Mouse (Mus musculus) testis, postnatal 10 days (tissue): ENCODE results near the gene Galns.
"Not testable (repeated sequence)": the region's sequence is repeated elsewhere in the genome, so short reads cannot be mapped to it uniquely, and the experiment has no call there.

Experiments used
- DNase-seq: peaks from one replicate; pipeline ENCODE4 v3.0.0; 2021; ENCODE audit warnings: low spot score

Gene Galns

GRCm38 (mm10) chr8:122593240-122593639 is 18.0 kb downstream of the Galns start:
- DNase-seq = no peak

DNA sequence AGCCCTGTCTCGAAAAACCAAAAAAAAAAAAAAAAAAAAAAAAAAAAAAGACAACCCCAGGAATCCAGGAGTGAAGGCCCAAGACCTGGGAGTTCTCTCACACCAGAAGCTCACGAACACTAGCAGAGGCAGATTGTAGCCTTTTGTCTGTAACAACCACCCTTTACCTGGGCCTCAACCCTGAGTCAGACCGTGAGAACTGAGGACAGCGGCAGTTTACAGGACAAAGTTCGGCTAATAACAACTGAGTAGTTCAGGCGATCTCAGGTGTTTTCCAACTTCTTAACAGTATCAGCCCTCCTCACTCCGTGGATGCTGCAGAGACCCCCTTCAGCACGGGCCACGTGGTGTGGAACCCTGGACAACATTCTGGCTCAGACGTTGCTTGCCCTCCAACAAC is 24.5 kb downstream of the Galns start:
- DNase-seq = no peak

DNA sequence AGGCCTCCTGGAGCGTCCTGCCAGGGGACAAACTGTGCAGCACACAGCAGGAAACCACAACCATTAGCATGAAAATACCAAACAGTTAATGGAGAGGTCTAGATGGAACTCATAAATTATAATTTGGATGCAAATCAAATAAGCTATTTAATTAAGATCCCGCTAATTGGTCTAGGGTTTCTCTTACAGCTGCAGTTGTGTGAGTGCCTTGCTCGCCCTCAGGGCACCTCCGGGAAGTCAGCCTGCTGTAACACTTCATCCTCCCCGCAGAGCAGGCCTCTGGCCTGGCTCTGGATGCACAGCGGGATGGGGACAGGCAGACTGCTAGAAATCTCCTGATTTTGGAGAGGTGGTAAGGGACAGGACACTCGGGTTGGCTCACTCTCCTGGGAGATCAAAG is 25.1 kb downstream of the Galns start:
- no peak for DNase-seq

- DNase-seq = no peak
These were observed 25.8 kb downstream of the Galns start for GRCm38 (mm10) chr8:122585411-122585891.

DNA sequence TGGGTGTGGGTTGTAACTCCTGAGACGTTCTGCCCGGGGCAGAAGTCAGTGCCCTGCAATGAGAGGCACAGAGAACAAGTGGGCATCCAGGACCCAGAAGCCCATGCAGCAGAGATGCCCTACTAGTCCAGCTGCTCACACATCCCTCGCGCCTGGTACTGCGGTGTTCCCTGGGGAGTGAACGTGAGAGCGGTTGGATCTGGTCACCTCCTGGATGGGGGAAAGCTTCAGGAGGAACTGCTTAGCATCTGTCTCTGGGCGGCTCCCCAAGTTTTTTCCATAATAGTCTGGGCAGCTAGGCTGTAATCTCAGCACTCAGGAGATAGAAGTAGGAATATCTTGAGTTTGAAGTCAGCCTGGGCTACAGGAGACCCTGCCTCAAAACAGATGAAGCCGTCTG is 26.3 kb downstream of the Galns start:
- DNase-seq = no peak

GRCm38 (mm10) chr8:122580926-122581325 is 30.3 kb downstream of the Galns start:
- DNase-seq = no peak

GRCm38 (mm10) chr8:122579196-122579595 is 32.1 kb downstream of the Galns start:
- DNase-seq = no peak

DNA sequence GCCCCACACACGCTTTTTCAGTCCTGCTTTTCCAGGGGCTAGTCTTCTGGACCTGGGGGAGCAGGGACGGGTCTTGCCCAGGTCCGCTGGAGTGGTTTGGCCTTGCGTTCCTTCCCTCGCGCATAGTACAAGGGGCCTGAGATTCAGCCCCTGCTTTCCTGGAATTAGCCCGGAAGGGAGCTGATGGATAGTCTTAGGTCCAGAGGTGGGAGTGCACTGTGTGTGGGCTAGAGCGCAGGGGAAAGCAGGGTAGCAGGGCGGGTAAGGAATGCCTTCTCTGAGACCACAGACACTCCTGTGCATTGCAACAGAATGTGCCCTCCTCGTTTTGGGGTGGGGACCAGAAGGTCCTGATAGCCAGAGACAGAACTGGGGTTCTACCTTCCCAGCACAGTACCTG is 34.1 kb downstream of the Galns start:
- DNase-seq = no peak

- peak; percentile 97 for DNase-seq
These were observed 34.6 kb downstream of the Galns start, which contains the start of gene Aprt for GRCm38 (mm10) chr8:122576648-122577022. Gene Aprt, minus strand, starts transcription at chr8:122576909.

DNA sequence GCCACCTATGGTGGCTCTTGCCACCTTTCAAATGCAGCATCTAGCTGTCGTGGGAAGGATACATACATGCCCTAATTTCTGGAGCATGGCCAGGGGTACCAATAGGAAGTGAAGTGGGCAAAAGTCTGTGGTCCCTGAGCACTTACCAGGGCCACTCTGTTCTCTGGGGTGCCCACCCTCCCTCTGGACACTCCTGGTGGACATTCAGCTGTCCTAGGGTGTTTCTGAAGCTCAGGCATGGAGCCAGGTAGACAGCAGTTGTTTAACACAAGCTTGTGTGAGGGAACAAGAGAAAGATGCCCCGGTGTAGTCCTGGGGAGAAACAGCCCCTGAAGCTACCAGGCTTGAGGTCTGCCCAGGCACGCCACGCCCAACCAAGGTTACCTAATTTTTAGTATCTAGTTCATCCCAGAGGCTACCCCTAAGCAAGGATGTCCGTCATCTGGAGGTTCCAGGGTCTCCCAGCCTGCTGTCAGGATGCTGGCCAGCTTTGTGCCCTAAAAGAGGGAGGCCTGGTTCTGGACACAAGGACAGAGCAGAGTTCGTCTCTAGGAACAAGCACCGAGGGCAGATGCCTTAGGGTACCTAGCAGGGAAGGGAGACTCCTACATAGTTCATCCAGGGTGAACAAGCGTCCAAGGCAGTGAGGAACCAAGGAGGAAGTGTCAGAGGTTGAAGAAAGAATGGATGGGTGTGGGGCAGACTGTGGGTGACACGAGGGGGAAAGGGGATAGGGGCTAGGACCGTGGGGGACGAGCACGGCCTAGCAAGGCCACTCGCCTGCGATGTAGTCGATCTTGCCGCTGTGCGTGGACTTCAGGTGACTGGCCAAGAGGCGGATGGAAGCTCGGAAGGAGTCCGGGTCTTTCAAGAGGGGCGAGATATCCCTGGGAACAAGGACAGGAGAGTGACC is 35.3 kb downstream of the Galns start:
- no peak for DNase-seq

- no peak for DNase-seq
These were observed 36.0 kb downstream of the Galns start for GRCm38 (mm10) chr8:122575286-122575685.

DNA sequence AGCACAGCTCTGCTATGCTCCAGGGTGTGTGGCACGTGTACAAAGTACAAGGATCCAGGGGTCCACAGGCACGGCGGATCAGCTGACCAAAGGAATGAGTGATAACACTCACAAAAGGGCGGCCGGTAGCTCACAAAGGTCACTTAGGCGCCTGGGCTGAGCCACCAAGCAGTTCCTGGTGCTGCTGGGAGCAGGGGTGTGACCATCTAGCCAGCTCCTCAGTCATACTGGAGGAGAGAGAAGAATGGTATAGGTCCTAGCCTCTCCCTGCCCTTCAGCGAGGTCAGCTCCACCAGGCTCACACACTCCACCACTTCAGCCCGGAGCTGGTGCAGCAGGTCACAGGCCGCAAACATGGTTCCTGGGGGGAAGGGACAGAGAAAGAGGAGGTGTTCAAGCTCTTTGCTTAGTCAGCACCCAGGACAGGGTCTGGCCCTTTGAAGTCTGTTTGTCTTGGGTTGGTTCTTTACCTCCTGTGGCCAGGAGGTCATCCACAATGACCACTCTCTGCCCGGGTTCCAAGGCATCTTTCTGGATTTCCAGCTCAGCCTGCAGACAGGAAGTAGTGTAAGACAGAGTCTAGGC is 36.5 kb downstream of the Galns start:
- DNase-seq = no peak

DNA sequence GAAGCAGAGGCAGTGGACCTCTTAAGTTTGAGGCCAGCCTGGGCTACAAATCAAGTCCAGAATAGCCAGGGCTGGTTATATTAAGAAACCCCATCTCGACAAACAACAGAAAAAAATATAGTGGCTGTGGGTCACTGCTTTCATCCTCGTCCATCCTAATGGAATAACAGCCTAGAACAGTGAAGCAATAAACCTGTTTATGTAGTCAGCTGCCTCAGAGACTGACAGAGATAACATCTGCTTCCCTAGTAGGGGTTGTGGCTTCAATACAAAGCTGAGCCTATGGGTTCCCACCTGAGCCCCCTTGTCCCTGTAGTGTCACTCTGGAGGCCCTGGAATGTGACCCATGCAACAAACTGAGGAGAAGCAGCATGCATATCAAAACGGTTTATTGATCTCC is 37.0 kb downstream of the Galns start:
- DNase-seq = no peak

- DNase-seq = no peak
These were observed 37.7 kb downstream of the Galns start for GRCm38 (mm10) chr8:122573577-122573976.

DNA sequence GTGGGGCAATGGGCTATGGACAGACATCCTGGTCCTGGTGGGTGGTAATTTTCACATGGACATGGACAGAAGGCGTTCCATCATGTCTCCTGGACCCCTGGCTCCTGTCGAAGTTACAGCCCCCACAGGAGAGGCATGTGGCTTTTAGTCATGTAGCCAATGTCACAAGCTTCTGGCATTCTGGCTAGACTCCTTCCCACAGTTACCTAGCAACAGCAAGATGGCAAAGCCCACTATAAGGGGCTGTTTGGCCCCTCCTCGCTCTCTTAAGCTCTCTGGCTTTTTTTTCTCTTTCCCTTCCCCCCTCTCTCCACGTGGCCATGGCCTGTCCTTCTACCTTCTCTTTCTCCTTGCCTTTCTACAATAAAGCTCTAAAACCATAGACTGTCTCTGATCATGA is 38.1 kb downstream of the Galns start:
- DNase-seq = not testable (repeated sequence)

DNA sequence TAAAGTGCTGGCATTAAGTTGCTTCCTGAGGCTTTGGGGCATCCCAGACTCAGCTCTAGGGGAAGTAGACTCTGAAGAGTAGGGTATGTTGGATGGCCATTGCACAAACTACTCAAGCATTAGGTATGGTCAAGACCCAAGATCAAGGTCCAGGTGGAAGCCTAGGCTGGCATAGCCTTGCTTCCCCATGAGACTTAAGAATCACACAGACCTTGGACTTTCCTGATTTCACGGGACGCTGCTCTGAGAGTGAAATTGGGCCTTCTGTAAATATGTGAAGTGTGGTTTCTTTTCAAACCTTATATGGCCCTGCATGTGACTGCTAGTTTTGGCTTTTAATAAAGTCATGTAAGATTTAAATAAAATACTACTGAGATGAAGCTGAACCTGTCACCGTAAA is 38.5 kb downstream of the Galns start:
- no peak for DNase-seq

- no peak for DNase-seq
These were observed 39.5 kb downstream of the Galns start for GRCm38 (mm10) chr8:122571750-122572267.

GRCm38 (mm10) chr8:122571153-122571552 is 40.1 kb downstream of the Galns start:
- no peak for DNase-seq

GRCm38 (mm10) chr8:122569996-122570395 is 41.3 kb downstream of the Galns start:
- DNase-seq = no peak

- no peak for DNase-seq
These were observed 41.9 kb downstream of the Galns start for GRCm38 (mm10) chr8:122569329-122569728.

DNA sequence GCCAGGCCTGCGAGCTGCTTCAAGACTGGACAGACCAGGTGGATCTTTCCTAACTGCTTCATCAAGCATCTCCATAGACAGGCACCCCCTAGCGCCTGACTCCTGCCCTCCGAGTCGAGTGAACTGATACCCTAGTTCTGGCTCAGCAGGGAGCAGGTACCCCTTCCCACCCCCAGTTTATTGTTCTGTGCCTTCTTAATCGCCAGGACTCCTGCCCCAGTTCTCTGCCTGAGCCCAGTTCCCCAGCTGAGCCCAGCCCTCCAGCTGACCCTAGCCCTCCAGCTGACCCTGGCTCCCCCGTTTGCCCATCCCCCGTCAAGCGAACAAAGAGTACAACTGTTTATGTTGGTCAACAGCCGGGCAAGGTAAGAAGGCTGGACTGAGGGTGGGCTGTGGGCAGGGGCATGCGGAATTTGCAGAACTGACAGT is 42.4 kb downstream of the Galns start:
- no peak for DNase-seq

GRCm38 (mm10) chr8:122568109-122568504 is 43.2 kb downstream of the Galns start:
- DNase-seq = no peak
